Mouse (Mus musculus): Measurements from ENCODE around the gene Mien1. TPM values are rescaled to one million over a fixed set of nuclear protein-coding genes. Genes with fewer than 3 reads are reported as not detected.
A peak's percentile ranks its signal among the peaks of the same experiment; 100 is the strongest.

Gene Mien1
- polyA plus RNA-seq, 1 experiment, result 37.1 TPM

DNA sequence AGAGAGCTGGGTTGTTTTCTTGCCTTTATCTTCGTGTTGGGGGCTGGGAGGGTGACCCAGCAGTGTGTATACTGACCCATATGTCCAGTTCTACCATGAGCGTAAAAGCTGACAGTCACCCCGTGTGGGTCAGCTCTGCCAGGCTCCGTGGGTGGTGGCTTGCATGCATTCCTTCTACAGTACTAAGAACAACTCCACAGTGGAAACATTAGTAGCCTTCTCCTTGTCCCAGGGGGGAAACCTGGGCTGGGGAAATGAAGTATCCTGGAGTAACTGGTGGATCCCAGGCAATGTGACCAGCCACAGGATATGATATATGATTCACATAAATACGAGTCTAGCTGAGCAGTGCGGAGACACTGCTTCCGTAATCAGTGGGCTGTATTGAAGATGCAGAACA lies 25.1 kb downstream of the Mien1 start:
- 43% methylated on average over 7 of the region's 7 CpGs for WGBS

GRCm38 (mm10) chr11:98412797-98413301 lies 25.9 kb downstream of the Mien1 start:
- peaks cover 17% of the 10 kb centered on the region for H3K27me3 ChIP-seq (ENCODE audit: control insufficient read depth, insufficient read depth, low read length)

More for the DNA sequence above, 25.1 kb downstream of the Mien1 start:
- TF ChIP-seq CTCF (IDR thresholded peaks at IDR 0.05; ENCODE audit: extremely low read depth, insufficient read depth, insufficient read length, insufficient replicate concordance) (no peak), POLR2A (IDR thresholded peaks at IDR 0.05; ENCODE audit: low read depth, low read length) (no peak)
- Histone ChIP-seq H3K27me3 (ENCODE audit: control insufficient read depth, insufficient read depth, low read length) (peaks cover 17% of the 10 kb centered on the region), H3K4me1 (ENCODE audit: control insufficient read depth, insufficient read depth, insufficient read length) (peaks cover 6% of the 10 kb centered on the region; the same call in 1 of the 2 replicates), H3K4me3 (ENCODE audit: extremely low read depth, insufficient read depth, insufficient read length) (no peak overlapping the region), H3K27ac (ENCODE audit: insufficient read depth, low read length) (no peak overlapping the region), H3K36me3 (ENCODE audit: control insufficient read depth, insufficient read depth, low read length) (no peaks in the 10 kb centered on the region)
- no peak for DNase-seq (ENCODE audit: low read depth in 1 of 2, low spot score in 2 of 2)

DNA sequence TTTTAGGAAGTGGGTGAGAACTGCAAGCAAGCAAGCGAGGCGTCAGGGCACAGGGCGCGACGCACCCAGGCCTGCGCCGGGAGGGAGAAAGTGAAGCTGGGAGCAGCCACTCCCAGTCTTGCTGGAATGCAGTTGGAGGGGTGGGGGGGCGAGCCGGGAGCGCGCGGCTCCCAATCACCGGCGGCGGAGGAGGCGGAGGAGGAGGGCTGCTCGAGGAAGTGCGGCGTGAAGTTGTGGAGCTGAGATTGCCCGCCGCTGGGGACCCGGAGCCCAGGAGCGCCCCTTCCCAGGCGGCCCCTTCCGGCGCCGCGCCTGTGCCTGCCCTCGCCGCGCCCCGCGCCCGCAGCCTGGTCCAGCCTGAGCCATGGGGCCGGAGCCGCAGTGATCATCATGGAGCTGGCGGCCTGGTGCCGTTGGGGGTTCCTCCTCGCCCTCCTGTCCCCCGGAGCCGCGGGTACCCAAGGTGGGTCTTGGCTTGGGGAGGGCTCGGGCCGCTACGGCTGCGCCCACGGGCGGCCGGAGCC lies 26.5 kb downstream of the Mien1 start, which contains the start of gene Erbb2:
TSS of gene Erbb2 (plus strand) at position 198 of the 524 bp plus-strand sequence.
- 3% methylated on average over 32 of the region's 49 CpGs for WGBS
- Histone ChIP-seq H3K27me3 (ENCODE audit: control insufficient read depth, insufficient read depth, low read length) (peaks cover 17% of the 10 kb centered on the region), H3K27ac (ENCODE audit: insufficient read depth, low read length) (peak within 1 kb of the TSS; percentile 41; the same call in 1 of the 2 replicates)

More at GRCm38 (mm10) chr11:98412797-98413301, 25.9 kb downstream of the Mien1 start:
- DNase-seq (ENCODE audit: low read depth in 1 of 2, low spot score in 2 of 2), result no peak
- Histone ChIP-seq H3K27ac (ENCODE audit: insufficient read depth, low read length) (no peak overlapping the region; the same call in 1 of the 2 replicates), H3K4me3 (ENCODE audit: extremely low read depth, insufficient read depth, insufficient read length) (peak overlapping the region; percentile 49), H3K36me3 (ENCODE audit: control insufficient read depth, insufficient read depth, low read length) (no peaks in the 10 kb centered on the region), H3K4me1 (ENCODE audit: control insufficient read depth, insufficient read depth, insufficient read length) (peaks cover 6% of the 10 kb centered on the region; the same call in 1 of the 2 replicates)
- WGBS, result 2% methylated on average over 38 of the region's 40 CpGs
- no peak for TF ChIP-seq POLR2A (IDR thresholded peaks at IDR 0.05; ENCODE audit: low read depth, low read length)
- TF ChIP-seq CTCF (IDR thresholded peaks at IDR 0.05; ENCODE audit: extremely low read depth, insufficient read depth, insufficient read length, insufficient replicate concordance), result no peak

GRCm38 (mm10) chr11:98409341-98409822 lies 29.4 kb downstream of the Mien1 start:
- no peak for DNase-seq (ENCODE audit: low read depth in 1 of 2, low spot score in 2 of 2)
- WGBS, result 12% methylated on average over 9 of the region's 10 CpGs
- no peaks in the 10 kb centered on the region for H3K36me3 ChIP-seq (ENCODE audit: control insufficient read depth, insufficient read depth, low read length)
- H3K4me3 ChIP-seq (ENCODE audit: extremely low read depth, insufficient read depth, insufficient read length), result no peak overlapping the region
- H3K27ac ChIP-seq (ENCODE audit: insufficient read depth, low read length), result no peak overlapping the region
- TF ChIP-seq CTCF (IDR thresholded peaks at IDR 0.05; ENCODE audit: extremely low read depth, insufficient read depth, insufficient read length, insufficient replicate concordance) (no peak), POLR2A (IDR thresholded peaks at IDR 0.05; ENCODE audit: low read depth, low read length) (no peak)
- peaks cover 17% of the 10 kb centered on the region for H3K27me3 ChIP-seq (ENCODE audit: control insufficient read depth, insufficient read depth, low read length)
- H3K4me1 ChIP-seq (ENCODE audit: control insufficient read depth, insufficient read depth, insufficient read length), result peaks cover 6% of the 10 kb centered on the region; the same call in 1 of the 2 replicates

More for the DNA sequence above, 26.5 kb downstream of the Mien1 start, which contains the start of gene Erbb2:
- H3K4me3 ChIP-seq (ENCODE audit: extremely low read depth, insufficient read depth, insufficient read length), result peak within 1 kb of the TSS; percentile 49
- no peak for TF ChIP-seq CTCF (IDR thresholded peaks at IDR 0.05; ENCODE audit: extremely low read depth, insufficient read depth, insufficient read length, insufficient replicate concordance)
- H3K36me3 ChIP-seq (ENCODE audit: control insufficient read depth, insufficient read depth, low read length), result no peaks in the 10 kb centered on the region
- DNase-seq (ENCODE audit: low read depth in 1 of 2, low spot score in 2 of 2), result no peak
- H3K4me1 ChIP-seq (ENCODE audit: control insufficient read depth, insufficient read depth, insufficient read length), result peaks cover 6% of the 10 kb centered on the region; the same call in 1 of the 2 replicates

DNA sequence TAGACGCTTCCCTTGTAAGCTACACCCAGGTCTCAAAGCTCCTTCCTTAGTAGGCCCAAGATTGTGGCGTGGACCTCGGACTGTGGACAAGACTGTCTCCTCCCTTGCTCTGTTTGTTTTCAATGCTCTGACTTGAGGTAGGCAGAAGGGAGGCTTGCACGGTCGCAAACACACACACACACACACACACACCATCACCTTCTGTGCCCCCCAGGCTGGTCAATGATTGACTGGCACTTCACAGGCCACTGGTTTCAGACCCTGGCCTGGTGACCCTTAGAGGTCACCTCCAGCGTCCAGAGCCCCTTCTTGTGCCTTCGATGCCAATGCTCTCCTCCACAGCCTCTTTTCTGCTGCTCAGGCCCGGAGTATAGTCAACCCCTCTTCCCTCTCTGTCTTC lies 29.9 kb downstream of the Mien1 start:
- 74% methylated on average over 8 of the region's 8 CpGs for WGBS
- peaks cover 6% of the 10 kb centered on the region; the same call in 1 of the 2 replicates for H3K4me1 ChIP-seq (ENCODE audit: control insufficient read depth, insufficient read depth, insufficient read length)
- no peak for DNase-seq (ENCODE audit: low read depth in 1 of 2, low spot score in 2 of 2)
- H3K36me3 ChIP-seq (ENCODE audit: control insufficient read depth, insufficient read depth, low read length), result no peaks in the 10 kb centered on the region
- TF ChIP-seq CTCF (IDR thresholded peaks at IDR 0.05; ENCODE audit: extremely low read depth, insufficient read depth, insufficient read length, insufficient replicate concordance) (no peak), POLR2A (IDR thresholded peaks at IDR 0.05; ENCODE audit: low read depth, low read length) (no peak)
- no peak overlapping the region for H3K27ac ChIP-seq (ENCODE audit: insufficient read depth, low read length)
- H3K27me3 ChIP-seq (ENCODE audit: control insufficient read depth, insufficient read depth, low read length), result peaks cover 17% of the 10 kb centered on the region
- H3K4me3 ChIP-seq (ENCODE audit: extremely low read depth, insufficient read depth, insufficient read length), result no peak overlapping the region

- no peak overlapping the region for H3K4me3 ChIP-seq (ENCODE audit: extremely low read depth, insufficient read depth, insufficient read length)
- 84% methylated on average over 6 of the region's 6 CpGs for WGBS
- DNase-seq (ENCODE audit: low read depth in 1 of 2, low spot score in 2 of 2), result no peak
- peaks cover 2% of the 10 kb centered on the region; the same call in 1 of the 2 replicates for H3K27me3 ChIP-seq (ENCODE audit: control insufficient read depth, insufficient read depth, low read length)
- no peak overlapping the region for H3K27ac ChIP-seq (ENCODE audit: insufficient read depth, low read length)
- TF ChIP-seq CTCF (IDR thresholded peaks at IDR 0.05; ENCODE audit: extremely low read depth, insufficient read depth, insufficient read length, insufficient replicate concordance), result no peak
- no peak for TF ChIP-seq POLR2A (IDR thresholded peaks at IDR 0.05; ENCODE audit: low read depth, low read length)
- no peaks in the 10 kb centered on the region for H3K4me1 ChIP-seq (ENCODE audit: control insufficient read depth, insufficient read depth, insufficient read length)
- no peaks in the 10 kb centered on the region for H3K36me3 ChIP-seq (ENCODE audit: control insufficient read depth, insufficient read depth, low read length)
Measured at GRCm38 (mm10) chr11:98406621-98407020, 32.2 kb downstream of the Mien1 start.

- TF ChIP-seq POLR2A (IDR thresholded peaks at IDR 0.05; ENCODE audit: low read depth, low read length) (no peak), CTCF (IDR thresholded peaks at IDR 0.05; ENCODE audit: extremely low read depth, insufficient read depth, insufficient read length, insufficient replicate concordance) (no peak)
- WGBS, result 62% methylated on average over 3 of the region's 3 CpGs
- Histone ChIP-seq H3K27me3 (ENCODE audit: control insufficient read depth, insufficient read depth, low read length) (no peaks in the 10 kb centered on the region), H3K4me3 (ENCODE audit: extremely low read depth, insufficient read depth, insufficient read length) (0 out of 2 replicates have a peak overlapping the region, but pooled peaks have one; percentile 10), H3K36me3 (ENCODE audit: control insufficient read depth, insufficient read depth, low read length) (no peaks in the 10 kb centered on the region), H3K4me1 (ENCODE audit: control insufficient read depth, insufficient read depth, insufficient read length) (peaks cover 3% of the 10 kb centered on the region; the same call in 1 of the 2 replicates), H3K27ac (ENCODE audit: insufficient read depth, low read length) (peak overlapping the region; percentile 91)
- no peak for DNase-seq (ENCODE audit: low read depth in 1 of 2, low spot score in 2 of 2)
Measured at GRCm38 (mm10) chr11:98400816-98401215, 38.0 kb downstream of the Mien1 start.

All from spleen, adult 2 months (tissue).